Mouse (Mus musculus) olfactory bulb, adult 2 months (tissue): ENCODE results near the gene Lrrc58.

ENCODE experiments used
- CTCF ChIP-seq: fragments of 200-500 bp; IDR thresholded peaks from 2 replicates; pipeline ENCODE4 v1.5.1; 2012; ENCODE audit warnings: low read depth, mild to moderate bottlenecking, low read length, moderate library complexity; ENCODE audit not compliant: insufficient read depth
- POLR2A ChIP-seq: fragments of 200-500 bp; IDR thresholded peaks from 2 replicates; pipeline ENCODE4 v1.6.1; 2012; ENCODE audit warnings: mild to moderate bottlenecking, low read depth, low read length, moderate library complexity; ENCODE audit not compliant: insufficient read depth

DNA sequence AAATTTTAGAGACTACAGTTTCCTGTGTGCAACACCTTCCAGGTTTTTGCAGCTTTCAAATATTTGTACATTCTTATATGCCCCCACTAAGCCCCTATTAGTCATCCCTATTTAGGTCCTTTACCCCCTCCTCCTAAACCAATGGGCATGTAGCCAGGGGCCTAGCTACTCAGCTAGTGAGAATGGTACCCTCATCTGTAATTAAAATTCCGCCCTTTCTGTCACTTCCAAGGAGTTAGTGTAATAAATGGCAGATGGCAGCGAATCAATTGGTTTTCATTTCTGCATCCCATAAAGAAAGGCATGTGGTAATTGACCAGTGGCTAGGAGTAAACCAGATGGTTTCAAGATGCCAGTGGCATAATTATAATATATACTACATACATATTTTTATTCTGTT is 24.5 kb downstream of the Lrrc58 start:
- TF ChIP-seq CTCF (no peak), POLR2A (no peak)
